In genomic region chr10:122225679-122226078, GRCm38 (mm10) we compare ENCODE assay signal across 18 mouse cellular contexts.
"Had no signal": no experiment of that assay in that cellular context is flagged by ENCODE, and none has a peak within 500 bp of the region (broad histone marks: within the 10 kb centered on the region; RNA-seq: fewer than 3 reads in every experiment).

No protein-coding gene starts in this region.

- DNase-seq: liver, postnatal 0 days; lung, adult 2 months; lung, postnatal 14 days; lung, postnatal 36 days; retina, postnatal 1 day; right cerebral cortex, adult 18-20 months; right cerebral cortex, postnatal 25 days; right cerebral cortex, postnatal 4 days; spleen, adult 18-20 months; thymus, adult 18-20 months; thymus, postnatal 14 days; thymus, postnatal 36 days had no signal

- H3K36me3 ChIP-seq: lung, embryonic 15.5 days; midbrain, embryonic 13.5 days; midbrain, embryonic 15.5 days; neural tube, embryonic 13.5 days; neural tube, embryonic 15.5 days had no signal

- H3K4me1 ChIP-seq: midbrain, embryonic 13.5 days; midbrain, embryonic 15.5 days; neural tube, embryonic 13.5 days; neural tube, embryonic 15.5 days had no signal

- ATAC-seq: liver, postnatal 0 days; lung, postnatal 0 days; midbrain, embryonic 13.5 days; midbrain, embryonic 15.5 days had no signal

- H3K9me3 ChIP-seq: lung, embryonic 15.5 days; midbrain, embryonic 13.5 days; midbrain, embryonic 15.5 days; neural tube, embryonic 13.5 days; neural tube, embryonic 15.5 days had no signal

- H3K4me3 ChIP-seq: lung, embryonic 15.5 days; midbrain, embryonic 13.5 days; midbrain, embryonic 15.5 days; neural tube, embryonic 13.5 days; neural tube, embryonic 15.5 days had no signal

- H3K27me3 ChIP-seq: lung, embryonic 15.5 days; midbrain, embryonic 13.5 days; midbrain, embryonic 15.5 days; neural tube, embryonic 13.5 days; neural tube, embryonic 15.5 days had no signal
